Mouse (Mus musculus): ENCODE results near the gene Timm8a2. TPM values are rescaled to one million over a fixed set of nuclear protein-coding genes. Genes with fewer than 3 reads are reported as not detected.
"Not testable (repeated sequence)": the region's sequence is repeated elsewhere in the genome, so short reads cannot be mapped to it uniquely, and the experiment has no call there.

Timm8a2 gene
- polyA plus RNA-seq, 2 experiments = not detected

DNA sequence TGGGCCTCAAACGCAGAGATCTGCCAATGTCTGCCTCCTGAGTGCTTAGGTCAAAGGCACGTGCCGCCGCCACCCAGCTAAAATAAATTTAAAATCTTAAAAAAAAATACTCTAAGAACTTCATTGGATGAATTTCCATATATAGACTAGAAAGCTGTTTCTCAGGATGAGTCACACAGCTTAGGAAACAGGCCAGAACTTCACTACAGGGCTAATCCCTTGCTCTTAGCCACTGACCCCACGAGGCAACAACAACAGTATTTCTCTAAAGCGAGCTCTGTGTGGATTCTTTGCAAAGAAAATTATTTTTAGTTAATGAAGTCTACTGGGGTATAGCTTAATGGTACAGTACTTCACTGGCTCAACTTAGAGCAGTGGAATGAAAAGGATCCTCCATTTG lies 26.9 kb downstream of the Timm8a2 start:
- H3K9me3 ChIP-seq (ENCODE audit: control insufficient read depth, low read length) = no peaks in the 10 kb centered on the region
- no peak overlapping the region for H3K9ac ChIP-seq (replicated peaks)
- no peak overlapping the region for H3K27ac ChIP-seq
- WGBS (ENCODE audit: insufficient replicate concordance) = 72% methylated on average over 6 of the region's 6 CpGs
- DNase-seq (ENCODE audit: low read depth in 3 of 3, low spot score in 3 of 3) = no peak
- peaks cover 0 to 11% of the 10 kb centered on the region in 2 experiments; a peak in 1 of 4 replicates for H3K4me1 ChIP-seq (replicated peaks; ENCODE audit: control insufficient read depth in 2 of 2, insufficient read depth in 2 of 2, low read length in 1 of 2)
- no peak overlapping the region for H3K4me2 ChIP-seq (ENCODE audit: low read depth)
- TF ChIP-seq EP300 (IDR thresholded peaks at IDR 0.05; ENCODE audit: low read depth) (no peak), CTCF (IDR thresholded peaks at IDR 0.05; ENCODE audit: low read depth) (no peak)
- H3K4me3 ChIP-seq (ENCODE audit: insufficient read depth in 1 of 2, low read depth in 2 of 2, low read length in 2 of 2) = no peak overlapping the region
- H3K36me3 ChIP-seq (replicated peaks; ENCODE audit: control insufficient read depth, insufficient read depth, low read depth) = no peaks in the 10 kb centered on the region
- H3K27me3 ChIP-seq (ENCODE audit: control insufficient read depth, insufficient read depth, low read length) = no peaks in the 10 kb centered on the region
- no peak for ATAC-seq (ENCODE audit: insufficient read depth)

DNA sequence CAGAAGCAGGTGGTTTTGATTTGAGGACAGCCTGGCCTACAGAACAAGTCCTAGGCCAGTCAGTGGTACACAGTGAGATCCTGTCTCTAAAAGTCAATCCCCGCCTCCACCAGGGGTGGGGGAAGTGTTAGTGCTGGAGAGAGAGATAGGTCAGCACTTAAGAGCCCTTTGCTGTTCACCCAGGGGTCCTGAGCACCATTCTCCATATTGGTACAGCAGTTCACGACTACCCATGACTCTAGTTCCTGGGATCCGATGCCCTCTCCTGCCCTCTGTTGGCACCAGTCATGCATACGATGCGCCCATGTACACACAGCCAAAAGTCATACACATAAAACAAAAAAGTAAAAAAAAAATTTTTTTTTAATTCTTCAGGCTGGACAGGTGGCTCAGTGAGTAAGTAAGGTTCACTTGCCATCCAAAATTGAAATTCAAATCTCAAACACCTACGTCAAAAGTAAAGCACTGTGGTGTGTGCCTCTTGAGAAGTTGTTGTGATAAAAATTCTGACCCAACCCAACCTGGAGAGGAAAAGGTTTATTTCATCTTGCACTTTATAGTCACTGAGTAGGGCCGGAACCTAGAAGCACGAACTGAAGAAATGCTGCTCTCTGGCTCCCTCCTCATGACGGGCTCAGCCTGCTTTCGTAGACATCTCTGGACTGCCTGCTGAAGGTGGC lies 28.1 kb downstream of the Timm8a2 start:
- no peak for TF ChIP-seq EP300 (IDR thresholded peaks at IDR 0.05; ENCODE audit: low read depth)
- TF ChIP-seq CTCF (IDR thresholded peaks at IDR 0.05; ENCODE audit: low read depth) = no peak
- Histone ChIP-seq H3K27ac (no peak overlapping the region), H3K36me3 (replicated peaks; ENCODE audit: control insufficient read depth, insufficient read depth, low read depth) (no peaks in the 10 kb centered on the region), H3K4me1 (replicated peaks; ENCODE audit: control insufficient read depth in 2 of 2, insufficient read depth in 2 of 2, low read length in 1 of 2) (peaks cover 0 to 13% of the 10 kb centered on the region in 2 experiments; a peak in 2 of 4 replicates), H3K27me3 (ENCODE audit: control insufficient read depth, insufficient read depth, low read length) (no peaks in the 10 kb centered on the region), H3K9me3 (ENCODE audit: control insufficient read depth, low read length) (no peaks in the 10 kb centered on the region), H3K4me3 (ENCODE audit: insufficient read depth in 1 of 2, low read depth in 2 of 2, low read length in 2 of 2) (no peak overlapping the region), H3K9ac (replicated peaks) (no peak overlapping the region), H3K4me2 (ENCODE audit: low read depth) (no peak overlapping the region)
- 69% methylated on average over 10 of the region's 10 CpGs for WGBS (ENCODE audit: insufficient replicate concordance)
- DNase-seq (ENCODE audit: low read depth in 3 of 3, low spot score in 3 of 3) (no peak), ATAC-seq (ENCODE audit: insufficient read depth) (no peak)

DNA sequence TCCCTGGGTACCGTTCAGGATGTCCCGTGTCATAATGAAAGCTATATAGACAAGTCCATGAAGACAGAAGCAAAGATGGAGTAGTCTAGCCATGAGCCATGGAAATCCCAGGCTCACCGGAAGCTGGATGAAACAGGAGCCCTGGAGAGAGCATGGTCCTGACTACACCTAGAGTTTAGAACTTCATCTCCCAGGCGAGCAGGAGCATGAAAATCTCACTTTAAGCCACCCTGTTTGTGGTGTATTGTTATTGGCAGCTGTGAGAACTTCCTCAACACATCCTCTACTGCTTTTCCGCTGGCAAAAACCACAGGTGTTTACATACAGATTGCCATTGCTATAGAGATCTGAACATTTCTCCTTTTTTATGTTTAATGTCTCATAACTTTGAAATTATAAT lies 29.1 kb downstream of the Timm8a2 start:
- peaks cover 0 to 13% of the 10 kb centered on the region in 2 experiments; a peak in 2 of 4 replicates for H3K4me1 ChIP-seq (replicated peaks; ENCODE audit: control insufficient read depth in 2 of 2, insufficient read depth in 2 of 2, low read length in 1 of 2)
- H3K27ac ChIP-seq = no peak overlapping the region
- WGBS (ENCODE audit: insufficient replicate concordance) = 39% methylated on average over 5 of the region's 5 CpGs
- DNase-seq (ENCODE audit: low read depth in 3 of 3, low spot score in 3 of 3) (no peak), ATAC-seq (ENCODE audit: insufficient read depth) (no peak)
- TF ChIP-seq EP300 (IDR thresholded peaks at IDR 0.05; ENCODE audit: low read depth) (no peak), CTCF (IDR thresholded peaks at IDR 0.05; ENCODE audit: low read depth) (no peak)
- H3K9me3 ChIP-seq (ENCODE audit: control insufficient read depth, low read length) = no peaks in the 10 kb centered on the region
- H3K27me3 ChIP-seq (ENCODE audit: control insufficient read depth, insufficient read depth, low read length) = no peaks in the 10 kb centered on the region
- H3K4me3 ChIP-seq (ENCODE audit: insufficient read depth in 1 of 2, low read depth in 2 of 2, low read length in 2 of 2) = no peak overlapping the region
- H3K4me2 ChIP-seq (ENCODE audit: low read depth) = no peak overlapping the region
- no peak overlapping the region for H3K9ac ChIP-seq (replicated peaks)
- H3K36me3 ChIP-seq (replicated peaks; ENCODE audit: control insufficient read depth, insufficient read depth, low read depth) = no peaks in the 10 kb centered on the region

DNA sequence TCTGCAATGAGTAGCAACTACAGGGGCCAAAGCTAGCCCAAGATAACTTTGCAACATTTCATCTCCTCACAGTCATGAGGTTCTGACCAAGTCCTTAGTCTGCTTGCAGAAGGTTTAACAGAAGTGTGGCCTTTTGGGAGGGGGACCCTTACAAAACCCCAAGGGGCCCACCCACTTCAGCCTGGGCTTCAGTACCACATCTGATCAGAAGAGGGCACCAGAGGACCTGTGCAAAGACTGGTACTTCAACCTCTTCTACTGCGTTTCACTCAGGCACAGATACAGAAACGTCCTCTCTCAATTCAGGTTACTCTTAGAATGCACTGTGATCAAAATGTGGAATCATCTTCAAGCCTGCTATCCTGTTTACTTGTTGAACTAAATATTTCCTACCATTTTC lies 30.0 kb downstream of the Timm8a2 start:
- Histone ChIP-seq H3K9me3 (ENCODE audit: control insufficient read depth, low read length) (no peaks in the 10 kb centered on the region), H3K9ac (replicated peaks) (no peak overlapping the region), H3K4me2 (ENCODE audit: low read depth) (no peak overlapping the region), H3K27ac (no peak overlapping the region), H3K4me1 (replicated peaks; ENCODE audit: control insufficient read depth in 2 of 2, insufficient read depth in 2 of 2, low read length in 1 of 2) (peaks cover 0 to 18% of the 10 kb centered on the region in 2 experiments; a peak in 2 of 4 replicates), H3K27me3 (ENCODE audit: control insufficient read depth, insufficient read depth, low read length) (no peaks in the 10 kb centered on the region), H3K36me3 (replicated peaks; ENCODE audit: control insufficient read depth, insufficient read depth, low read depth) (no peaks in the 10 kb centered on the region), H3K4me3 (ENCODE audit: insufficient read depth in 1 of 2, low read depth in 2 of 2, low read length in 2 of 2) (no peak overlapping the region)
- ATAC-seq (ENCODE audit: insufficient read depth) (no peak), DNase-seq (ENCODE audit: low read depth in 3 of 3, low spot score in 3 of 3) (peak in 1 of 3 experiments; percentile 22)
- no peak for TF ChIP-seq EP300 (IDR thresholded peaks at IDR 0.05; ENCODE audit: low read depth)
- TF ChIP-seq CTCF (IDR thresholded peaks at IDR 0.05; ENCODE audit: low read depth) = peak; percentile 86
- WGBS (ENCODE audit: insufficient replicate concordance) = 4% methylated on average over 2 of the region's 2 CpGs

DNA sequence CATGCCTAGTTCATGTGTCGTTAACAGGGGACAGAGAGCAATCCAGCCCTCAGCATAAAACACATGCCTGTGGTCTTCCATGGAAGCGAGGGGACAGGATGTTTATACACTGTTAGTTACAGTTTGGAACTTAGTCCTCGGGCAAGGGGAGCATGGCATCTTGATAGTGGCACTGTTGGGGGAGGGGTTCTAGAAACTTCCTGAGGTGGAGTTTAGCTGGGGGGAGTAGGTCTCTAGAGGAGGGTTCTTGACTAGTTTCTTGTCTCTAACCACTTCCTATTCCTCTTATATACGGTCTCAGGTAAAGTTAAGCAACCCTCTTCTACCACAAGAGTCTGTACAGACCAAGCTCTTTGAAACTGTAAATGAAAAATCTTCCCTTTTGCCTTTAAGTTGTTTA lies 31.8 kb downstream of the Timm8a2 start:
- H3K9me3 ChIP-seq (ENCODE audit: control insufficient read depth, low read length) = no peaks in the 10 kb centered on the region
- DNase-seq (ENCODE audit: low read depth in 3 of 3, low spot score in 3 of 3) (no peak), ATAC-seq (ENCODE audit: insufficient read depth) (no peak)
- peaks cover 0 to 16% of the 10 kb centered on the region in 2 experiments; a peak in 2 of 4 replicates for H3K4me1 ChIP-seq (replicated peaks; ENCODE audit: control insufficient read depth in 2 of 2, insufficient read depth in 2 of 2, low read length in 1 of 2)
- no peak for TF ChIP-seq CTCF (IDR thresholded peaks at IDR 0.05; ENCODE audit: low read depth)
- no peak for TF ChIP-seq EP300 (IDR thresholded peaks at IDR 0.05; ENCODE audit: low read depth)
- H3K36me3 ChIP-seq (replicated peaks; ENCODE audit: control insufficient read depth, insufficient read depth, low read depth) = no peaks in the 10 kb centered on the region
- no peak overlapping the region for H3K4me2 ChIP-seq (ENCODE audit: low read depth)
- H3K9ac ChIP-seq (replicated peaks) = no peak overlapping the region
- no peaks in the 10 kb centered on the region for H3K27me3 ChIP-seq (ENCODE audit: control insufficient read depth, insufficient read depth, low read length)
- H3K27ac ChIP-seq = no peak overlapping the region
- WGBS (ENCODE audit: insufficient replicate concordance) = 29% methylated on average over 4 of the region's 4 CpGs
- H3K4me3 ChIP-seq (ENCODE audit: insufficient read depth in 1 of 2, low read depth in 2 of 2, low read length in 2 of 2) = no peak overlapping the region

DNA sequence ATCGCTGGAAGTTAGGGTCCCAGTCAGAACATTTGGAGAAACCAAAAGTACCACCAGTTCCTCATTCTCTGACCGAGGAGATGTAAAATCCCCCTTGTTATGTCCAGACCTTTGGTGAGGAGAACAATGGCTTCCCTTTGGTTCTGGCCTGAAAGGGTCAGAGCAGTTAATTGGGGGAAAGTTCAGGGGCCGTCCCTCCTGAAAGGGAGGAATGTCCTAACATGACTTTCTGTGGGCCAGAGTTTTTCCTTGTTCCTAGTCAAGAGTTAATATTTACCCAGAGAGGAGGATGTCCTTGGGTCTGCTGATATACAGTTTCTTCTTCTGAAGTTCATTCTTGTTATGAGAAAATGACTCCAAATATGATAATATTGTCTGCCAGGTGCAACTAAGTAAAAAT lies 33.6 kb downstream of the Timm8a2 start:
- H3K27me3 ChIP-seq (ENCODE audit: control insufficient read depth, insufficient read depth, low read length); ATAC-seq (ENCODE audit: insufficient read depth); H3K36me3 ChIP-seq (replicated peaks; ENCODE audit: control insufficient read depth, insufficient read depth, low read depth); H3K4me3 ChIP-seq (ENCODE audit: insufficient read depth in 1 of 2, low read depth in 2 of 2, low read length in 2 of 2); DNase-seq (ENCODE audit: low read depth in 3 of 3, low spot score in 3 of 3); H3K4me2 ChIP-seq (ENCODE audit: low read depth); H3K9ac ChIP-seq (replicated peaks); H3K9me3 ChIP-seq (ENCODE audit: control insufficient read depth, low read length); H3K27ac ChIP-seq: not testable (repeated sequence)
- peaks cover 0 to 16% of the 10 kb centered on the region in 2 experiments; a peak in 2 of 4 replicates for H3K4me1 ChIP-seq (replicated peaks; ENCODE audit: control insufficient read depth in 2 of 2, insufficient read depth in 2 of 2, low read length in 1 of 2)
- WGBS (ENCODE audit: insufficient replicate concordance) = 25% methylated on average over 3 of the region's 3 CpGs

Measured in liver, embryonic 14.5 days (tissue).